Mouse (Mus musculus): Measurements from ENCODE around the gene Elane. TPM values are rescaled to one million over a fixed set of nuclear protein-coding genes. Genes with fewer than 3 reads are reported as not detected.

Gene Elane
- total RNA-seq, 2 experiments from 2014 or later = not detected

GRCm38 (mm10) chr10:79853392-79853791 is 32.7 kb upstream of the Elane start:
- H3K27ac ChIP-seq = peak overlapping the region; percentile 97
- DNase-seq (ENCODE audit: extremely low spot score in 1 of 2, low spot score in 2 of 2) = peak; percentile 81 to 83
- peak overlapping the region; percentile 62 for H3K4me3 ChIP-seq
- intact Hi-C loops (cut with DNase I) = no loop called here
- no peak for TF ChIP-seq CTCF (IDR thresholded peaks at IDR 0.05)

GRCm38 (mm10) chr10:79853860-79854795 is 31.9 kb upstream of the Elane start, which contains the start of gene Ptbp1:
Ptbp1 (plus strand) TSS chr10:79854427.
- Histone ChIP-seq H3K4me3 (peak within 1 kb of the TSS; percentile 95), H3K27ac (peak within 1 kb of the TSS; percentile 97)
- peak; percentile 99 for DNase-seq (ENCODE audit: extremely low spot score in 1 of 2, low spot score in 2 of 2)
- intact Hi-C loops (cut with DNase I) = no loop called here
- no peak for TF ChIP-seq CTCF (IDR thresholded peaks at IDR 0.05)

- intact Hi-C loops (cut with DNase I) = no loop called here
- Histone ChIP-seq H3K27ac (peak overlapping the region; percentile 97), H3K4me3 (peak overlapping the region; percentile 95)
- no peak for TF ChIP-seq CTCF (IDR thresholded peaks at IDR 0.05)
- DNase-seq (ENCODE audit: extremely low spot score in 1 of 2, low spot score in 2 of 2) = peak; percentile 59 to 64
These were observed 31.1 kb upstream of the Elane start for GRCm38 (mm10) chr10:79854801-79855541.

GRCm38 (mm10) chr10:79855558-79856184 is 30.4 kb upstream of the Elane start:
- peak overlapping the region; percentile 95 for H3K4me3 ChIP-seq
- H3K27ac ChIP-seq = peak overlapping the region; percentile 97
- TF ChIP-seq CTCF (IDR thresholded peaks at IDR 0.05) = no peak
- DNase-seq (ENCODE audit: extremely low spot score in 1 of 2, low spot score in 2 of 2) = no peak
- intact Hi-C loops (cut with DNase I) = no loop called here

GRCm38 (mm10) chr10:79856280-79856679 is 29.8 kb upstream of the Elane start:
- DNase-seq (ENCODE audit: extremely low spot score in 1 of 2, low spot score in 2 of 2) = no peak
- intact Hi-C loops (cut with DNase I) = no loop called here
- peak overlapping the region; percentile 95 for H3K4me3 ChIP-seq
- peak overlapping the region; percentile 97; the same call in 1 of the 2 replicates for H3K27ac ChIP-seq
- no peak for TF ChIP-seq CTCF (IDR thresholded peaks at IDR 0.05)

GRCm38 (mm10) chr10:79856704-79857451 is 29.2 kb upstream of the Elane start:
- no peak for DNase-seq (ENCODE audit: extremely low spot score in 1 of 2, low spot score in 2 of 2)
- intact Hi-C loops (cut with DNase I) = no loop called here
- TF ChIP-seq CTCF (IDR thresholded peaks at IDR 0.05) = no peak
- Histone ChIP-seq H3K4me3 (peak overlapping the region; percentile 95), H3K27ac (peak overlapping the region; percentile 54; the same call in 1 of the 2 replicates)

- H3K27ac ChIP-seq = peak overlapping the region; percentile 54; the same call in 1 of the 2 replicates
- TF ChIP-seq CTCF (IDR thresholded peaks at IDR 0.05) = no peak
- peak overlapping the region; percentile 95; the same call in 1 of the 2 replicates for H3K4me3 ChIP-seq
- intact Hi-C loops (cut with DNase I) = no loop called here
- peak in 1 of 2 experiments; percentile 28 for DNase-seq (ENCODE audit: extremely low spot score in 1 of 2, low spot score in 2 of 2)
These were observed 28.6 kb upstream of the Elane start for GRCm38 (mm10) chr10:79857452-79857811.

- Histone ChIP-seq H3K4me3 (no peak overlapping the region), H3K27ac (peak overlapping the region; percentile 24; the same call in 1 of the 2 replicates)
- TF ChIP-seq CTCF (IDR thresholded peaks at IDR 0.05) = no peak
- no peak for DNase-seq (ENCODE audit: extremely low spot score in 1 of 2, low spot score in 2 of 2)
- intact Hi-C loops (cut with DNase I) = no loop called here
These were observed 28.2 kb upstream of the Elane start for GRCm38 (mm10) chr10:79857894-79858293.

- no peak overlapping the region for H3K27ac ChIP-seq
- DNase-seq (ENCODE audit: extremely low spot score in 1 of 2, low spot score in 2 of 2) = peak; percentile 65 to 71
- TF ChIP-seq CTCF (IDR thresholded peaks at IDR 0.05) = no peak
- intact Hi-C loops (cut with DNase I) = no loop called here
- 0 out of 2 replicates have a peak overlapping the region, but pooled peaks have one; percentile 14 for H3K4me3 ChIP-seq
These were observed 27.5 kb upstream of the Elane start for GRCm38 (mm10) chr10:79858416-79859074.

GRCm38 (mm10) chr10:79859116-79859515 is 26.9 kb upstream of the Elane start:
- intact Hi-C loops (cut with DNase I) = no loop called here
- TF ChIP-seq CTCF (IDR thresholded peaks at IDR 0.05) = no peak
- Histone ChIP-seq H3K4me3 (no peak overlapping the region), H3K27ac (no peak overlapping the region)
- DNase-seq (ENCODE audit: extremely low spot score in 1 of 2, low spot score in 2 of 2) = no peak
